Mouse (Mus musculus): ENCODE data around the gene Elavl2.

Gene Elavl2

GRCm38 (mm10) chr4:91400423-91400822, at the start of gene Elavl2:
TSS of gene Elavl2 (minus strand) at chr4:91400785.
- peak in 1 of 2 experiments; percentile 3 for DNase-seq (ENCODE audit: low spot score in 2 of 2)

- DNase-seq (ENCODE audit: low spot score in 2 of 2), result no peak
Measured at GRCm38 (mm10) chr4:91447887-91448286, 47.3 kb upstream of the Elavl2 start.

GRCm38 (mm10) chr4:91415582-91415981, 15.0 kb upstream of the Elavl2 start:
- DNase-seq (ENCODE audit: low spot score in 2 of 2), result no peak

DNA sequence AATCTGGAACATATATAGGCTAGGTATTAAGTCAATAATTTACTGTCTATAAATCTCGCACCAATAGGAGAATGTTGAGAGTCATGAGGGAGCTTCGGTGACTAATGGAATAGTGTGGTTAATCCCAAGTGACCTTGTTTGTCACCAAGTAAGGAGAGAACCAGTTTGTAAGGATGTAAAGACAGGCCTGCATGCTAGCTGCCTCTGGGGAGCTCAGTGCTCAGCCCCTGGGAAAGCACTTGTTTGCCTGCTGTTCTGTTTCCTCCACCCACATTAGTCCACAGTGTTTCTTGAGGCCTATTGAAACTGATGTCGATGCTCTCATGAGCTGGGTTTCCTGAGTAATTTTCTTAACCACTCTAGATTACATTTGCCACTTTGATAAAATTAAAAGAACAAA, 4.5 kb upstream of the Elavl2 start:
- no peak for DNase-seq (ENCODE audit: low spot score in 2 of 2)

GRCm38 (mm10) chr4:91399510-91400196, 932 bp downstream of the Elavl2 start:
- DNase-seq (ENCODE audit: low spot score in 2 of 2), result peak in 1 of 2 experiments; percentile 27

DNA sequence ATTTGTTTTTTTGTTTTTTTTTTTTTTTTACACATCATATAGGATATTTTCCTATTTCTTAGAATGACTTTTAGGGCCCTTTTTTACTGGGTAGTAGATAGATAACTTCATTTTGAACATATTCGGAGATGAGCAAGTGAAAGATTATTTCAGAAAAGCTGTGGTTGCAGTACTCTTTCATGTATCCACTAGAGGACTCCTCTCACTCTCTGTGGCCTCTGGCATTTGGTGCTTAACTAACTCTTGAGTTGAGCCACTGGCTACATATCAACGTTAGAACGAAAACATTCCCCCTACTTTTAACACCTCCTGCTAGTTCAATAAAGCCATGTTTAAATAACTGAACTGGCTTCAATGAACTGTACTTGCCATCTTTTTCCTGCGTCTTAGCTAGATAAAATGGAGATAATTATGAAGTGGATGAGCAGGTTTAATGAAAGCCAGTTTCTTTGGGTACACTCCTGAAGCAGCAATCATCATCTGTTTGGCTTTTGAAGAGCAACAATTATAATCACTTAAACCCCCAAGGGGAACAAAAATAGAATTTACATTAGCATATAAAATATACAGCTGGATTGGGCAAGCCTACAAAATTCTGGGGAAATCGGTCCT, 8.5 kb downstream of the Elavl2 start:
- DNase-seq (ENCODE audit: low spot score in 2 of 2), result no peak

- DNase-seq (ENCODE audit: low spot score in 2 of 2), result no peak
Measured at GRCm38 (mm10) chr4:91387701-91388100, 12.9 kb downstream of the Elavl2 start.

DNA sequence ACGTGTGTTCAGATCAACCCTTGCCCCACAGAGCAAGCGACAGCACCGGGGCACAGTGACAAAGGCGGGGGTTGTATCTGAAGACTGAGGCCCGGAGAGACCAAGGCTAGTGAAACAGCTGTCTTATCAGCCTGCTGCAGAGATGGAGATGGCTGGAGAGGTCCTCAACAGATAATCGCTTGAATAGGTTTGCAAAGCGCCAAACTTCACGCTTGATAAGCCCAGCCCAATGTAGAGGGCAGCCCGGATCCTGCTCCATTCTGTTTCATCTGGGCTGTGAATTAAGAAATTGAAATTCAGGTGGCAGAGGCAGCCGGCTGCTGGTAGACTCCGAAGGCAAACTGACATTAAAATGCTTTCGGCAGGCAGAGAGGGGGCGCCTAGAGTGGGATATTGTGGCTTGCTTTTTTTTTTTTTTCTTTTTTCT, 19.4 kb downstream of the Elavl2 start:
- DNase-seq (ENCODE audit: low spot score in 2 of 2), result no peak

- no peak for DNase-seq (ENCODE audit: low spot score in 2 of 2)
Measured at GRCm38 (mm10) chr4:91380341-91381117, 20.1 kb downstream of the Elavl2 start.

DNA sequence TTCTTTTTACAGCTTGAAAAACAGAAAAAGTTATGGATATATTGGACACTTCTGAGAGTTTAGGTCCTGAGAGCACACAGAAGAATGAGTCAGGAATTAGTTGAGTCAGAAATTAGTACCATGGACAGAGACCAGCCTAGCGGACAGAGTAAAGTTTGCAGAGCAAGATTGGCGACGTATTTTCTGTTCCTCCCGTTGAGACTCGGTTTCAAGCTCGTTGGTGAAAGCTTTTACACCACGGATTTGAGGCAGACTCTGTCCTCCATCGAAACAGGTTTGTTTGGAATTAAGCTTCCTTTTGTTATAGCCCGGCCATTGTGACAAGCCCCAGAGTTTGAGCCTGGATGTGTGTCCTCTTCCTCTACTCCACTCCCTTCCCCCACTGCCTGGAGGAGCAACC, 21.0 kb downstream of the Elavl2 start:
- DNase-seq (ENCODE audit: low spot score in 2 of 2), result no peak

- DNase-seq (ENCODE audit: low spot score in 2 of 2), result peak; percentile 93 to 95
Measured at GRCm38 (mm10) chr4:91376317-91376910, 24.2 kb downstream of the Elavl2 start.

- no peak for DNase-seq (ENCODE audit: low spot score in 2 of 2)
Measured at GRCm38 (mm10) chr4:91375372-91375687, 25.3 kb downstream of the Elavl2 start.

DNA sequence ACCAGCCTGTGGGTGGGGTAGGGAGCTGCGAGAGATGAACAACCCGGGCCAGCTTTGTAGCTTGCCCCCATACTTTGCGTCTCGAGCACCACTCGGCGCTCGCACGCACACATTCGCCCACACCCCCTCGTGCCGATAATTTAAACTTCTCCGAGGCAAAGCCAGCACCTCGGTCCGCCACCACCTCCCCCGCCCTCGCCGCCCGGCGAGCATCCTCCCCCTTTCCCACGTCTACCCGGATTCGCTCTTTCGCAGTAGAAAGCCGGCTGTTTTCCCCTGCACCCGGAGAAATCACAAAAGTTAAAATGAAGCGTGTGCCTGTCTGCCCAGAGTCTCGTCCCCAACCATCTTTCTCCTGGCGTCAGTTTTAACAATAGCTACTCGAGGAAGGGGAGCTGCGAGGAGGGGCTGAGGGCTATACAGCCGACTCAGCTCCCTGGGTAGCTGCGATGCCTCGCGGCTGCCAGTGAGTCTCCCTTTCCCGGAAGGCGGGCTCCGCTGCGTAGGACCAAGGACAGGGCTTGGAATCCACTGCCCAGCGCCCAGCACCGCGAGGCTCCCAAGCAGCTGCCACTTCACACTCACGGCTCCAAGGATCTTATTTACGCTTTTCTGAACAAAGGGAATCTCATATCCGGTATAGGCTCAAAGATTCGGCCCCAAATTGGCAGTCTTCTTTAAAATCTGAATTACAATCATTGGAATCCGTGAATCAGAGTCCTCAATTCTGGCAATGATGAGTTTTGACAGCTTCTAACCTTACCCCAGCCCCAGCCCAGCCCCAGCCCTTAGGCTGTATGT, 25.8 kb downstream of the Elavl2 start:
- DNase-seq (ENCODE audit: low spot score in 2 of 2), result peak in 1 of 2 experiments; percentile 51

GRCm38 (mm10) chr4:91372844-91373243, 27.7 kb downstream of the Elavl2 start:
- DNase-seq (ENCODE audit: low spot score in 2 of 2), result no peak

DNA sequence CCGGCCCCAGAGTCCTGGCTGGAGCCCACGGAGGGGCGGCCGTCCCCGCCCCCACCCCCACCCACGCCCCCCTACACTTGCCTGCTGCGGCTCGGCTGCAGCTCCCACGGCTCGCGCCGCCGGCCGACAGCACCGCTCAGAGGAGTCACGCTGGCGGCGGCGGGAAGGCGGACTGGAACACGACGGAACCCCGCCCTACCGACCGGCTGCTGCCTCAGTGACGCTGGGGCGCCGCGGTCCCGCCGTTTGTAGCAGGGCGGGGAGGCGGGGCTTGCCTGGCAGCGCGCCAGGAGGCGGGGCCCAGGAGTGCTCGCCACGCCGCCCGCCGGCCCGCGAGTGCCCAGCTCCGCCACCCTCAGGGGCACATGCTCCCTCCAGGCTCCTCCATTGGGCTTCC, 28.8 kb downstream of the Elavl2 start:
- DNase-seq (ENCODE audit: low spot score in 2 of 2), result peak; percentile 77 to 91

GRCm38 (mm10) chr4:91371131-91371818, 29.3 kb downstream of the Elavl2 start:
- DNase-seq (ENCODE audit: low spot score in 2 of 2), result peak in 1 of 2 experiments; percentile 54

GRCm38 (mm10) chr4:91365276-91365675, 35.3 kb downstream of the Elavl2 start:
- DNase-seq (ENCODE audit: low spot score in 2 of 2), result no peak

DNA sequence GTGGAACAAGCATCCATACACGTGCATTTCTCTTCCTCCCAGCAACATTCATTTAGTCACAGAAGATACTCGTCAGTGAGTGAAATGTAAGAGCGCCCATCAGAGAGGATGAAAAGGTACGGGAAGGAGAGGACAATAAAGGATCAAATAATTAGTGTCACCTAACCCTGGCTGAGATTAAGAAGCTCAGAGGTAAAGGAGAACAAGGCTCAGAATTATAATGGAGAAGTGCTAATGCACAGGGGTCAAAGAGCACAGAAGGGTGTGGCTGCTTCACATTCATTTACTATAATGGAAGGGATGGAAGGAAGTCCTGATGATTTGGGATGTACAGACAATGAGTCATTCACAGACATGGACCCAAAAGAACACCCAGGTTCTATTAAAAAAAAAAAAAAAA, 36.6 kb downstream of the Elavl2 start:
- DNase-seq (ENCODE audit: low spot score in 2 of 2), result no peak

DNA sequence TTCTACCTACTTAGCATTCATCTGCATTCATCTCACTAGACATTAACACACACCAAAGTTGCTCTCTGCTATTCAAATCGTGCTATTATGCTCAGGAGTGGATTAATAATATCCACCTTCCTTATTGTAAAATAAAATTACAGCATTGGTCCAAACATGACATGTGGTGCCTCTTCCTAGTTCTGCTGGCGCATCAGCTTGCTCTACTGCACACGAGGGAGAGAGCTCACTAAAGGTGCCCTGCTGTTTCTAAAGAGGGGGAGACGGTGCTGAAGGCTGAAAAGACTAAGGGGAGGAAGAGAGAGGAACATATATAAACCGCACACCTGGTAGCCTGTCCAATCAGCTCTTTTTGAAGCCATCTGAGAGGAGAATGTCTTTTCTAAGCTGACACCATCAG, 38.1 kb downstream of the Elavl2 start:
- no peak for DNase-seq (ENCODE audit: low spot score in 2 of 2)

- no peak for DNase-seq (ENCODE audit: low spot score in 2 of 2)
Measured at GRCm38 (mm10) chr4:91353138-91353537, 47.4 kb downstream of the Elavl2 start.

DNA sequence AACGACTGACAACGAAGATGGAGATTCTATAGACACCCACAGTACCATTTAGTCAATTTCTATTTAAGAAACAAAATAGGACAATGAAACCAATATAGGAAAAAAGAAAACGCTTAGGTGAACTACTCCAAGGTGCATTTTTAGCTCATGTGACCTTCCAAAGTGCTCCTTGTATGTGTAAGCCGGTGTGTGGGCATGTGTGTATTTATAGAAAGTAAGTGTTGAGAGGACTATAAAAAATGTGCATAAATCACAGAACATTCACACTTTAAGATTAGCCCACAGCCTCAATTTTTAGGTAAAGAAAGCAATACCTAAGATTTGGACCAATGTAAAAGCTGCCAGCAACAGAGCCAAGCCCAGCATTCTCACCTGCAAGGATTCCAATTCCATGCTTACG, 51.0 kb downstream of the Elavl2 start:
- DNase-seq (ENCODE audit: low spot score in 2 of 2), result no peak

Data from cerebellum, postnatal 4 days (tissue).